Mouse (Mus musculus): ENCODE results near the gene Slc12a8.
"Not testable (repeated sequence)": the region's sequence is repeated elsewhere in the genome, so short reads cannot be mapped to it uniquely, and the experiment has no call there.

Gene Slc12a8

GRCm38 (mm10) chr16:33516807-33517565 is at the start of gene Slc12a8:
Gene Slc12a8, plus strand, starts transcription at chr16:33517328.
- peak; percentile 32 to 42 for DNase-seq (ENCODE audit: low spot score in 2 of 2)

- DNase-seq (ENCODE audit: low spot score in 2 of 2) = no peak
These were observed 49.7 kb upstream of the Slc12a8 start for GRCm38 (mm10) chr16:33467451-33467850.

DNA sequence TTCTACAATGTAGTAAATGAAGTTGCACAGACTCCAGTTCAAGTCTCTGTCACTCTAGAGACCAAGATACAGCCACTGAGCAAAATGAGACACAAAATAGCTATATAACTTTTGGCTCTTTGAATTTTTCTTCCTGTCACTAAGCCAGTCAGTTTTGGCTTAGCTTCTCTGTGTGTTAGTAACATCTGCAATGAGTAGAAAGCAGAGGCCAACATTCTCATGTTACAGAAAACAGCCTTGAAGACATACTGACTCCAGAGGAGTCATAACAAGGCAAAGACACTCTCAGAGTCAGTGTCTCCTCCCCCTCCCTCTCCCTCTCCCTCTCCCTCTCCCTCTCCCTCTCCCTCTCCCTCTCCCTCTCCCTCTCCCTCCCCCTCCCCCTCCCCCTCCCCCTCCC is 47.2 kb upstream of the Slc12a8 start:
- DNase-seq (ENCODE audit: low spot score in 2 of 2) = no peak

- DNase-seq (ENCODE audit: low spot score in 2 of 2) = no peak
These were observed 42.7 kb upstream of the Slc12a8 start for GRCm38 (mm10) chr16:33474381-33474780.

DNA sequence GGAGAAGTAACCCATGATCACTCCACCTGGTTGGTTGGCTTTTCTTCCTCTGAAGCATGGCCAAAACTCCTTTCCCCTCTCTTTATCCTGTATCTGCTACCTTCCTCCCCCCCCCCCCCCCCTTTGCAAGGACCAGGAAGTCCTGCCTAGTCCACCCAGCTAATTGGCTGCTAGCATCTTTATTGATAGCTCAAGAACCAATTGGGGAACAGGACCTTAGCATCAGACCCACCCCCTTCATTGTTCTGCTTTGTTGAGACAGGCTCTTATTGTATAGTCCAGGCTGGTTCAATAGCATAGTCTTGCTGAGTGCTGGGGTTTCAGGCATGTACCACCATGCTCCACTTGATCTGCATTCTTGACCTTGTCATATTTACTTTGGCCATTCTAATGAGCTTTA is 37.2 kb upstream of the Slc12a8 start:
- DNase-seq (ENCODE audit: low spot score in 2 of 2) = no peak

GRCm38 (mm10) chr16:33481148-33481547 is 36.0 kb upstream of the Slc12a8 start:
- no peak for DNase-seq (ENCODE audit: low spot score in 2 of 2)

DNA sequence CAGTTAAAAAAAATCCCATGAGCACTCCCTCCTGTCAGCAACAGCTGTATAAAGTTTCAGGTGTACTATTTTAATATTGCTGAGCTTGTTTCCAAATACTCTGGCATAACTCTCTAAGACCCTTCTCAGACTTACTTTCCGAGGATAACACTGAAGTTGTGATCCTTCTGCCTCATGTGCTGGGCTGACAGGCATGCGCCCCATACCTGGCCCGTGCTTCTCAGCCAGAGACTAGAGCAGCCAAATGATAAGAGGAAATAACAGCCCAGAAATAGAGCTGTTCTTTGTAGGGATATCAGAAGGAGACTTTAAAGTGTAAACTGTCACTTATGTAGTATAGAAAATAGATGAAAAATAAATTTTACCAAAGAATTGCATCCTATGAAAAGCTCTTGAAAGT is 34.8 kb upstream of the Slc12a8 start:
- no peak for DNase-seq (ENCODE audit: low spot score in 2 of 2)

- no peak for DNase-seq (ENCODE audit: low spot score in 2 of 2)
These were observed 29.4 kb upstream of the Slc12a8 start for GRCm38 (mm10) chr16:33487709-33488108.

- DNase-seq (ENCODE audit: low spot score in 2 of 2) = no peak
These were observed 22.8 kb upstream of the Slc12a8 start for GRCm38 (mm10) chr16:33494374-33494773.

DNA sequence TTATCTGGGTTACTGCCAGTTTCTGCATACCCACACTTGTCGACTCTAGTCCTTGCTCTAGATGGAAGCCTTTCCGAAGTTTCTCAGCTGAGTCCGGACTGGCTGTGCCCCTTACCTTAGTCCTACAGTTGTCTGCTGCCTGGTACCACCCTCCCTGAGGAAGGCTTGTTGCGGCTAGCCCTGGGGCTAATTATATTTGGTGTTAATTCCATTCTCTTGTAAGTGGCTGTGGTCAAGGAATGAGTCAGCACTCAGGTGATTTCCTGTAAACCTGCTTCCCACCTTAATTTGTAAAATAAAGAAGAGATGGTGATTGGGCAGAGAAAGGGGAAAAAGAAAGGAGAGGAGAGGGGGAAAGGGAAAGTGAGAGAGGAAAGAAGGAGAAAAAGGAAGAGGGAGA is 9.0 kb upstream of the Slc12a8 start:
- DNase-seq (ENCODE audit: low spot score in 2 of 2) = no peak

DNA sequence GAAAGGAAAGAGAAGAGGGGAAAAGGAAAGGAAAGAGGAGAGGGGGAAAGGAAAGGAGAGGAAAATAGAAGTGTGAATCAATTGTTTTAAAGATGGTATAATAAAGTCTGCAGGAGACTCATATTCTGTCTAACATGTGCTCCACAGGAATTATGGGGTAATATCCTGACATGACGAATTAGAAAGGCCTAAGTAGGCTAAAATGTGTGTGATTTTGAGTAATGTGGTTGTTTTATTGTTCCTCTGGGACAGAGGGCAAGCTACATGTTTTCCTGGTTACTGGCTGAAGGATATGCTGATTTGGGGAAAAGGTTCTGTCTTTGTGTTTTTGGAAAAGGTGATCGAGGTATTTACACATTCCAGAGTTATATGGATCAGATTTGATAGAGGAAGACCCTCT is 7.9 kb upstream of the Slc12a8 start:
- not testable (repeated sequence) for DNase-seq (ENCODE audit: low spot score in 2 of 2)

DNA sequence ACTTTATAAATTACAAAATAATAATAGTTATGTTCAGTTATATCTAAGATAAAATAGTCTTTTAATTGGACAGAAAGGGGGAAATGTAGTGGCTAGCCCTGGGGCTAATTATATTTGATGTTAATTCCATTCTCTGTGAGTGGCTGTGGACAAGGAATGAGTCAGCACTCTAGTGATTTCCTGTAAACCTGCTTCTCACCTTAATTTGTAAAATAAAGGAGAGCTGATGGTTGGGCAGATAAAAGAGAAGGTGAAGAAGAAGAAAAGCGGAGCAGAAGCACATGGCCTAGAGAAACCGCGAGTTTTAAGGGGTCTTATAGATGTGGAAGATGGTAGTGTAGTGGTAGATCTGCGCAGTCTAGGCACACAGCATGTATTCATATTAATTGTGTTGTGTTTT is 6.3 kb upstream of the Slc12a8 start:
- not testable (repeated sequence) for DNase-seq (ENCODE audit: low spot score in 2 of 2)

DNA sequence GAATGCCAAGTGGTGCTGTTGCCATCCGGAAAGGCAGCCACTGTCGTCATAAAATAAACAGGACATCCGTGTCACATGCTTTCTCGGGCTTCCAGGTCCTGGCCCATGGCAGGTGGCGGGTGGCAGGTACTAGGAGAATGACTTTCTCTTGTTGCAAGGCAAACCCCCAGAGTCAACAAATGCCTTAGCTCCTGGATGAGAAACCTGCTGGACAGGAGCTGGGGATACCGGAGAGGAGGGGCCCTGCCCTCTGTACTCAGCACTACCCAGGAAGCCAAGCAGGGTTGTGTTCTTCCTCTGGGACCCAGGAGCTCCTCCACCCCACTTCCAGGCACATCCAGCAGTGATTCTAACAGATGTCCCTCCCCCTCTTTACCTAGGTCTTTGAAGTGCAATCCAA is 4.6 kb upstream of the Slc12a8 start:
- DNase-seq (ENCODE audit: low spot score in 2 of 2) = no peak

DNA sequence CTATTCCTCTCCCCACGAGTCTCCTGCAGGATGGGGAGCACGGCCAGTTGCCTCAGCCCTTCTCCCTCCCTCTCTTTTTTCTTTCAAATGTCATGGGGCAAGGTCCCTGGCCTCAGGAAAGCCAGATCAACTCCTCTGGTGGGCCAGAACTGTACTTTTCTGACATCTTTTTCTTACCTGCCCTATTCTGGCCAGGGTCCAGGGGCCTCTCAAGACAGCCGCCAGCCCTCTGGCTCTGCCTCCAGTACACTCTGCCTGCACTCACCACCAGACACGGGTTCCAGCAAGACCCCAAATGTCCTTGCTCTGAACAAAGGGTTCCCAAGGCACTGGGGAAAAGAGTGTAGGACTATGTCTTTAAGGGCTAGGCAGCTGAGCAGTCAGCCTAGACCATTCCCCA is 499 bp downstream of the Slc12a8 start:
- DNase-seq (ENCODE audit: low spot score in 2 of 2) = no peak

DNA sequence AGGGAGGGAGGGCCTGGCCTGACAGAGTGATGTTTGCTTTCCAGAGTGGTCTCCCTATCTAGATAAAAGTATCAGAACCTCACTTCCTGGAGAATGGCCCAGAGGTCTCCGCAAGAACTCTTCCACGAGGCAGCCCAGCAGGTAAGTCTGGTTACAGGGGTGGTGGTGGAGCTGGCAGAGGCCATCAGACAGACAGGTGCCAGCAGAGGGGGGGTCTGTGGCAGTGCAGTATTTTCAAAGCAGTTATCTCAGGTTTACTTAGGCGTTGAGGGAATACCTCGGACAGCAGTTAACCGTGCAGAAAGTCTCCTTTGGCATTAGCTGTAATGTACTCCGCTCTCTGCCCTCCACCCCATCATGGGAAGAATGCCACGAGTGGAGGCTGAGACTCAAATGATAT is 1.1 kb downstream of the Slc12a8 start:
- DNase-seq (ENCODE audit: low spot score in 2 of 2) = no peak

DNA sequence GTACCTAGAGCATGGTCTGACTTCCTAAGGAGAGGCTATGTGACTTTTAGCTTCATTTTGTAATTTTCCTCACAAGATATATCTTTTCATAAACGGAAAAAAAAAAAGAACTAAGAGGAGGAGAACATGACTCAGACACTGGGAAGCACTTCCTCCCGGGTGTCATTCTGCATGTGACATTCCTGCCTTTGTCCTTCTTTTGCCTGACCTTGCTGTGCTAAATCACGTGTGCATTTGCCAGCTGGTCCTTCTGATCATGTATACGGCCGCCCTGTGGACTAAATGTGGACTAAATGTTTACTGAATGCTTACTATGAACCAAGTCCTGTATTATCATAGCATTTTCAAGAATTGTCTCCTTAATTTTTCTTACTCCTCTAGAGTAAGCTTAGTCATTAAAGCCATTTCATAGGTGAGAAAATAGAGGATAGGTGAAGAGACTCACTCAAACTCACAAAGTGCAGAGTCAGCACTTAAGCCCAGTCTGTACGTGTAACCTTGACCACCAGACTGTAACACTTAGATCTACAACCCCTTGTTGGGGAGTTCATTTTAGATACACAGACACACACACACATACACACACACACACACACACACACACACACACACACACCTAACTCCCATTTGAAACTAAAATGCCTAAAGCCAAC is 2.9 kb downstream of the Slc12a8 start:
- DNase-seq (ENCODE audit: low spot score in 2 of 2) = no peak

GRCm38 (mm10) chr16:33522516-33522915 is 5.4 kb downstream of the Slc12a8 start:
- DNase-seq (ENCODE audit: low spot score in 2 of 2) = no peak

DNA sequence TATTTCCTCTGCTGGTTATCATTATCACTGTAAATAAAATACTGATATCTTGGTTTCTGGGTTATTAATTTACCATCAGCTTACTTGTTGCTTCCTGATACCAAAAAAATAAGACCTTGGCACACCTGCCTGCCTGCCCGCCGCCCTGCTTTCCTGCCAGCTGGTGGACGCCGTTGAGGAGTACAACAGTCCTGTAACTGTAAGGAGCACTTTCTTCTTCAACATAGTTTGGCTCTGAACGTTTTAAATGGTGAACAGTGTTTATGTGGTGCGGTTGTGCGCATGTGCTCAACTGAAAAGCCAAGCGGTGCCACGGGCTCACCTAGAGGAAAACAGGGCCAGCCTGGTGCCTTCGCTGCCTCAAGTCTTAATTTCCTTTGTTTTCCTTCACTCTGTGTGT is 6.4 kb downstream of the Slc12a8 start:
- DNase-seq (ENCODE audit: low spot score in 2 of 2) = no peak

DNA sequence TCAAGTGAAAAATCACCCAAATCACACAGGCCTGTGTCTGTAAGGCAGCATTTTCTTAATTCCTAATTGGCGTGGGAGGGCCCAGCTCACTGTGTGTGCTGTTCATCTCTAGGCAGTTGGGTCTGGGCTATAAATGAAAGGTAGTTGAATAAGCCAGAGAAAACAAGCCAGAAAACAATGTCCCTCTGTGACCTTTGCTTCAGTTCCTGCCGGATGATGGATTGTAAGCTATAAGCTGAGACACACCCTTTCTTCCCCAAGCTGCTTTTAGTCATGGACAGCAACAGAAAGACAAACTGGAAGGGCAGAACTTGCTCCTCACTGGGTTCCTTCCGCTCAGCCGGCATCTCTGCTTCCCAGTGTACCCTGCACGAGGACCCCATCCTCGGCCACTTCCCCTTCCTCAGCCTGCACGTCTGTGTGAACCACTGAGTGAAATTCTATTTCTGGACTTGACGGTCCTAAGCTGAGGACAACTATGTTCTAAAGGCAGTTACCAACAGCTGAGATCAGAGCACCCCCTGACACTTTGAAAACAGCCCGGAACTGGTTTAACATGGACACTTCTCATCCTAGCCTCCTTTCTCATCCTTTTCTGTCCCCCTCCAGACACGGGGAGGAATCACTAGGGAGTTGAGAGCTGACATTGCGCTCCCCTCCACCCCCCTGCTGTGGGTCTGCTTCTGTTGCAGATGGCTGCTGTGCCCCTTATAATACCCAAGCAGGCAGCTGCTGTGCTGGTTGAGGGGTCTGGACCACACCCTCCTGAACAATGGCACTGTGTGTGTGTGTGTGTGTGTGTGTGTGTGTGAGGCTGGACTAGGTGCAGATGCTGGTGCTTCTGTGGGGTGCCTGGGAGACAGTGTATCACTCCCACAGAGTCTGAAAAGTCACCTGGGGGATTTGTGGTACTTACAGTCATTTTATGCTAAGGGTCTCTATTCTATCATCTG is 12.7 kb downstream of the Slc12a8 start:
- DNase-seq (ENCODE audit: low spot score in 2 of 2) = no peak

DNA sequence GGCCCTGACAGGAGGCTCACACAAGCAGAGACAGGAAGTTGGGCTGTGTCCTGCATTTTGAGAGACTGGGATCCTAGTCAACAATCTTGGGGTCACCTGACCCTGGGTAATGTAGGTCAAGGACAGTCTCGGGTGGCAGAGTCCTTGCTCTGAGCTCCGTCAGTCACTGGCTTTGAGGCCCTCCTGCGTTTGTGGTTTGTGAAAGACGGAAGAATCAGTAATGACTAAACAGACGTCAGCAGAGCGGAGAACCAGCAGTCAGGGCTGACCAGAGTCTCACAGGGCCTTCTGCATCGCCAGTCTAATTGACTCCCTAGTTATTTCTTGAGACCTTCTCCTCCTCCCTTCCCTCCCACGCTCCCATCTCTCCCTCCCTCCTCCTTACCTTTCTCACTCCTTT is 14.1 kb downstream of the Slc12a8 start:
- DNase-seq (ENCODE audit: low spot score in 2 of 2) = no peak

GRCm38 (mm10) chr16:33536456-33536855 is 19.3 kb downstream of the Slc12a8 start:
- no peak for DNase-seq (ENCODE audit: low spot score in 2 of 2)

DNA sequence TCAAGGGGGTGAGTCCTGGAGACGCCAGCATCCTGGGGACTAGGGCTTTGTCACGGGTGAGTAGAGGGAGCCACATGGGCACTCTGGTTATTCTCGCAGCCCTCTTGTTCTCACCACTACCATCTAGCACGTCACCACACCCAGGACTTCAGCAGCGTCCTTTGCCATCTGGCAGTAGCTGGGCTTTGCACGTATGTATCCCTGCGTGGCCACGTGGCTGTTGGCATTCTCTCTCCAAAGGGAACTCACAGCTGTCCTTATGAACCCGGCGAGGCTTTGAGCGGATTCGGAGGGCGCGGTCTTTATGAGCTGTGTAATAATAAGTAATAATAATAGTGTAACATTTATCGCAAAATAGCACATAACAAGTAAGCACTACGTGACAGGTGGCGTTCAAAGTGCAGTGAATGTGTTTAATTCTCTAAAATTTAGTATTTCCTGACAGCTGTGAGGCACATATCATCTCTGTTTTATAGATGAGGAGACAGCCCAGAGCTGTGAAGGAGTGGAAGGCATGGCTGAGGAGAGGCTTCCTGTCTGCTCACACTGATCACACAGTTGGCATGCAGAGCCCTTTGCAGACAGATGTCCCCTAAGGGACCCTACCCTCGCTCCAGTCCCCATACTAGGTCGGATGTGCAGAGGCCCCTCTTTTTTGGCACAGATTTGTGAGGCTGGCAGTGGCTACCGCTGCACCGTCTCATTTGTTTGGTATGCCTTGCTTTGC is 20.5 kb downstream of the Slc12a8 start:
- no peak for DNase-seq (ENCODE audit: low spot score in 2 of 2)

Data from frontal cortex, postnatal 10 days (tissue).